Mouse (Mus musculus) embryonic fibroblast, embryonic 13.5 days (primary cell): ENCODE measurements around the gene Gm42906.

Experiments
- CTCF ChIP-seq: IDR thresholded peaks from 2 replicates; pipeline ENCODE4 v1.5.1; 2011; ENCODE audit warnings: mild to moderate bottlenecking, control low read depth, low read length, moderate library complexity, borderline replicate concordance; ENCODE audit not compliant: insufficient read depth
- POLR2A ChIP-seq: IDR thresholded peaks from 2 replicates; pipeline ENCODE4 v1.6.1; 2011; ENCODE audit warnings: low read depth, mild to moderate bottlenecking, control low read depth, low read length, moderate library complexity

DNA sequence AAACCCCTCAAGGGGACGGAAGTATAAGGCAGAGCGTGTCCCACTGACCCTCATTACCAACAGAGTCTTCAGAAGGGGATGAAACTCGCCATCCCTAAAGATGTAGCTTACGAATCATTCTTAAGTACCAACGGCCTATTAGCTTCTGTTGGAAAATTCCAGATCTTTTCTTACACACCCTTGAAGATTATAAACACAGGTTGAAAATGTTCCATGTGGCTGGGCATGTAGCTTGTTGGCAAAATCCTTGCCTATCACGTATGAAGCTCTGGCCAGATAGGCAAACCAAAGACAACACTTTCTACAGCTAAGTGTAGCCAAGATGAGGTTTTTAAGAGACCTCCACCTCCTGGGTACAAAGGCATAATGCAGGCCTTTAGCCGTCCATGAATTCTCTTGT lies 319.0 kb downstream of the Gm42906 start:
- TF ChIP-seq POLR2A (no peak), CTCF (no peak)
